Mouse (Mus musculus) layer of hippocampus, adult 8-10 months (tissue): ENCODE results near the gene 1700010B08Rik. TPM values are rescaled to one million over a fixed set of nuclear protein-coding genes. Genes with fewer than 3 reads are reported as not detected.

Experiments used
- DNase-seq, 2 experiments: peaks; one replicate each; pipeline ENCODE4 v3.0.0; 2022; ENCODE audit warnings: low spot score in 2 of 2
- total RNA-seq, 4 experiments: library from RNA; stranded (reverse); gene quantifications; 2 replicates each; pipeline ENCODE4 v1.2.4; 2022

1700010B08Rik gene
- total RNA-seq, 4 experiments from 2014 or later, result not detected

DNA sequence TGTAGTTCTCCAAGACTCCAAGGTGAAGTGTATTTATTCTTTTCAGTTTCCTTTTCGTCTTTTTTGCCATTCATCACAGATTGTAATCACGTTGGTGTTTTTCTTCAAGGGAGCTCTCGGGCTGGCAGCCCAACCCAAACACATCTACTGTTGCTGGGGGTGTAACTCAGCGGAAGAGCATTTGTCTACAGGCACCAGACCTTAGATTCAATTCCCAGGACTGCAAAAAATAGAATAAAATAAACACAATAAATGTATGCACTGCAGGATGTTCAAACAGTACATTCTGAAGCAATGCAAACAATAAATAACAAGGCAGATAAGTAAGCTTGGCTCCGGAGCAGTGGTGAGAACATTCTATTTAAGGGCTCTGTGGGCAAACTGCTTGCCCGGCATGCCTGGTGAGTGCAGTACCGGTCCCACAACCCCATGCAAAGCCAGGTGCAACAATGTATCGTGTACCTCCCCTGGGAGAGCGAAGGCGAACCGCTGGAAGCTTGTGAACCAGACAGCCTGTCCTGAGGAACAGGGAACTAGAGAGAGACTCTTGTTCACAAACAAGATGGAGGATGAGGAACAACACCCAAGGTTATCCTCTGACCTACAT, 3.1 kb downstream of the 1700010B08Rik start:
- DNase-seq, result no peak

DNA sequence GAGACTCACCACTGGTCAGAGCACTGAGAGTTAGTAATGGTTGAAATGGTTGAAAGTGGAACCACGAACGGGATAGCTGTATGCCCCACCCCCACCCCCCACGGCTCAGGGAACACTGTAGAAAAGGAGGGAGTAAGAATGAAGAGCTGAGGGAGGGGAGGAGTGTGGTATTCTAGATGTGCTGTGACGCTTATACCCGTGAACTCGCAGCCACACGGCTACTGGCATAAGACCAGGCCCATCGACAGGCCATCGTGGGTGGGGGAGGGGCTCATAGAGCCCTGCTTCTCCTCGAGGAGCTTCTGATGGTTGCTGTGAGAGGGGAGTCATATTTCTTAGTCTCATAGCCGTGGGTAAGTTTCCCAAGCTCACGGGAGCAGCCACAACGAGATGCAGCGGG, 5.2 kb downstream of the 1700010B08Rik start:
- DNase-seq, result no peak

DNA sequence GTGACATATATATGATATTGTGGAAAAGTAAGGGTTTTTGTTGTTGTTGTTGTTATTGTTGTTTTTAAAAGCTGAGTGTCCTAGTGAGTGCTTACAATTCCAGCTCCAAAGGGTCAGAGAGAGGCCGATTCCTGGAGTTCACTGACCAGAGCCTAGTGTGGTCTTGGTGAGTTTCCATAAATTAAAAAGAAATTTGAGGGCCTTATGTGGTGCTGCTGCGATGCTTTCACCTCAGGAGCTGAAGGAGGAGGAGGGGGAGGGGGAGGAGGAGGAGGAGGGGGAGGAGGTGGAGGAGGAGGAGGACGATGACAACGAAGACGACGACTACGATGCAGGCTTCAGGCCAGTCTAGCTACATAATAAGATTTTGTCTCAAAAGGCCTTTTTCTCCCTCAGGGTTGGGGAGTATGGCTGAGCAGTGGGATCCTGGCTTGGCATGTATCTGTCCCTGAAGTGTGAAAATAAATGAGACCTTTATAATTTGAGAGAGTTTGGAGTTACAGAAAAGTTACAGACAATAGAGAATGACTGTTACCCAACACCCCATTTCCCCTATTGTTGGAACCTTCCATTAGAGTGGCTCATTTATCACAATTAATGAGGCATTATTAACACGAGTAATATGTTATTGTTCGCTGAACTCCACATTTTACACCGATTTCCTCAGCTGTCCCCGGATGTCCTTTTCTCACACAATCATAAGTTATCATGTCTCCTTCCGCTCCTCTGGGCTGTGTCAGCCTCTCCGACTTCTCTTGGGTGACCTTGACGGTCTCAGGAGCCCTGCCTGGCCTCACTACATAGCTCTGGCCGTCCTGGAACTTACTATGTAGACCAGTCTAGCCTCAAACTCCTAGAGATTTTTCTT, 6.0 kb downstream of the 1700010B08Rik start:
- no peak for DNase-seq

DNA sequence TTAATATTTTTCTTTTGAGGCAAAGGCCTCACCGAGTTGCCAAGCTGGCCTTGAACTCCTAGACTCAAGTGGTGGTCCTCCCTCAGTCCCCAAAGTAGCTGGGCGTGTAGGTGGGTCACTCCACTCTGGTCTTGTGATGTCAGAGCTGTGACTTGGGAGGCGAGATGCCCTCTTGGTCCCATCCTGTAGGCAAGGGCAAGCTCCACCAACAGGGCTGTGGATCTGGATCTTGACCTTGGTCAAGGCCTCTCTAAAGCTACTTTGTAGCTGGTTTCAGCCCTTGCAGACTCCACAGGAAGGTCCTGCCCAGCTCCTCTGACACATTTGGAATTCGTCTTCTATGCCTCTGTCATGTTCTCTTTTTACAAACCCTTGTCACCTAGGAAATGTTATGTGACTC, 6.6 kb downstream of the 1700010B08Rik start:
- no peak for DNase-seq

DNA sequence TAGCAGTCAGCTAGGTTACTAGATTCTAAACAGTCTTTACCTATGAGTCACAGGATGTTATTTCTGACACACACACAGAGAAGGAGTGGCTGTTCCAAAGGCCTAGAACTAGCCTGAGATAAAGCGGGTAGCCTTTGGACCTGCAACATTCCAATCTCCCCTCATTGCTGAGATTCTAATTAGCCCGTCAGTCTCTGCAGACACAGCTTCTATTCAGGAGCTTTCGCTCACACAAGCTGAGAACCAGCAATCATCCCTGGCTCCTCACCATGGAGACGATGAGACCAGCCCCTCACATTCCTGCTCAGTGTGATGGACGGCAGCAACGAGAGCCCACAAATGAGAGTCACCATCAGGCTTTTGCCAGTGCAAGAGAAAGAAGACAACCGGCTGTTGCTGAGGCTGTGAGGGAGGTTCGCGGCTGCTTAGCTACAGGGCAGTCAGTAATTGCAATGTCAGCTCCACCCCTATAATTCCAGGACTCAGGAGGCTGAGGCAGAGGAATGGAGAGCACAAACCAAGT, 11.3 kb downstream of the 1700010B08Rik start:
- peak; percentile 21 to 35 for DNase-seq

DNA sequence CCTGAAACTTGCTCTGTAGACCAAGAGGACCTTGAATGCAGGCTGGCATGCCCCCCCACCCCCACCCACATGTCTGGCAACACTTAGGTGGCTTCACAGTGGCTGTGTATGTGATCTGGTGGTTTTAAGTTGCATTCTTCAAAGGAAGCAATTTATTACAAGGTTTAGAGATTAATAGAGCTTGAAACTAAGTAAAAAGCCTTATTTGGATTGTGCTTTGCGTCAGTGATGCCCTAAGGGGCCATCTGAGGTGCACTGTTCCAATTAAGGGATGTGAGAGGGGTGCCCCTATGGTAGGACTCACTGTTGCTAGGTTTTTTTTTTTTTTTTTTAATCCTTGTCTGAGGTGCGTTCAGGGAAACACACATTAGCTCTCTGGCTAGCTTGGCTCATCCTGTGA, 15.2 kb downstream of the 1700010B08Rik start:
- DNase-seq, result no peak

DNA sequence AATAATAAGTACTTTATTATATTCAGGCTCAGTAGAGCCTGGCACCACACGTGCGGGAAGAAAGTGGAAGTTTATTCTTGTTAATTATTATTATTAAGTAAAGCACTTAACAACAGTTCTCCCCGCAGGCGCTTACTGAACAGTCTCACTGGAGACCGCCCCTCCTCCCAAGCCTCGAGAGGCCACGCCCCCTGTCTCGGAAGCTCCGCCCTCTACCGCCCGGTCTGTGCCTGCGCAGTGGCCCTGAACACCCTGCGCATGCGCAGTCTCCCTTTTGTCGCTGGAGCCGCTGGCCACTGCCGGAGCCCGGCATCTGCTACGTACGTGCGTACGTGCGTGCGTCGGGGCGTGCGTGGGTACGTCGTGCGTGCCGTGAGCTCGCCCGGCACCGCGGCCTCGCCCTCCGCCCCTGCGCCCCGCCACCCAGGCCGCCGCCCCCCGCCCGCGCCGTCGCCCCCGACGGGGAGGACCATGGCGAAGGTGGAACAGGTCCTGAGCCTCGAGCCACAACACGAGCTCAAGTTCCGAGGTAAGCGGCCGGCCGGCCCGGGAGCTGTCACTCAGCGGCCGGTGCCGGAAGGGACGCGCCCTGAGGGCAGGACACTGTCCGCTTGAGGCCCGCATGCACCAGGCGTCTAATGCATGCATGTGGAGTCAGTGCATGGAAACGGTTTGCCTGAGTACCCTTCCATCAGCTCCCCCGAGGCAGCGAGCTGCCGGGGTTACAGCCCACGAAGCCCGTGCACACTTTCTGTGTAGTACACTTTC, 18.2 kb downstream of the 1700010B08Rik start, which contains the start of gene Vapb:
Vapb (plus strand) TSS at position 290 of the 768 bp plus-strand sequence.
- peak; percentile 98 to 99 for DNase-seq

DNA sequence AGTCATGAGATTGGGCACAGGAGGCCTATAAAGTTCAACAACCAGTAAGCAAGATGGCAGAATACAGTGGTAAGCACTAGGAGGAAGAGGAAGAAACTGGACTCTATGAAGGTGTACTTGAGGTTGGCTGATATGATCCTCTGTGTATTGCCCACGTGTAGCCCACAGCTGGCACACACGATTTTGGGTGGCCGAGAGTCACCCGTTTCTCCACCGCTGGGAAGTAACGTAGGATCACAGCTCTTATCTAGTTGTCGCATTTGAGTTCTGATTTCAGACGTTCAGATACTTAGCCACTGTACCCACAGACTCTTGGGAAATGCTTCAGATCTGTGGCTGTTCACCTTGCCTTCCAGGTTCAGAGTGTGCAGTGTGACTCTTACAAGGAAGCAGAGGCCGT, 19.0 kb downstream of the 1700010B08Rik start:
- no peak for DNase-seq

DNA sequence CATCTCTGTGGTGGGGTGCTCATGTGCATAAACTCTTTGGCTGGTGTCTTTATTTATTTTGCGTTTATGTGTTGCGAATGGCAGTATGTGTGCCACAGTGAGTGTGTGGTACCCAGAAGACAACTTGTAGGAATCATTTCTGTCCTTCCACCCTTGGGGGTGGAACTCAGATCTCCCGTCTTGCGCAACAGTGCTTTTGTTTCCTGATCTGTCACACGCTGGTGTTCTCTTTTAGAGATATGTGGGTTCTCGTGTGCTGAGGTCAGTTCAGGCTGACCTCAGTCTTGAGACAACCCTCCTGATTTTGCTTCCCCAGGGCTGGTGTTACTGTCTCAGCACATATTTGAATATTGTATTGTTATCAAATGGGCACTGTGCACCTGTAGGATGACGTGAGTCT, 19.9 kb downstream of the 1700010B08Rik start:
- no peak for DNase-seq

DNA sequence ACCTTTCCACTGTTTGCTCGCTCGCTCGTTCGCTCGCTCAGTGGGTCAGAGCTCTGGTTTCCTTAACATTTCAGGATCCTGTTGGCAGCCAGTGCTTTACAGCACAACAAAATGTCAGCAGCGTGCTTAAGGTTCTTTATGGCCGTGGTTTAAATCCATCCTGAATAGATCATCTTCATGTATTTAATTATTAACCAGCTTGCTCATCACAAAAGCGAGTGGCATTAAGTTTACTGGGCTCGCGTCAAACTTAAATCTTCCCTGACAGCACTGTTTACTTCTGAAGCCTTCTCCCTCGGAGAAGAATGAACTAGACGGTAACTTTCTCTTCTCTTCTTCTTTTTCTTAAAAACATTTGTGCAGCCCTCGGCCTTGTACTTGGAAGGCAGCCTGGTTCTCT, 22.9 kb downstream of the 1700010B08Rik start:
- no peak for DNase-seq

DNA sequence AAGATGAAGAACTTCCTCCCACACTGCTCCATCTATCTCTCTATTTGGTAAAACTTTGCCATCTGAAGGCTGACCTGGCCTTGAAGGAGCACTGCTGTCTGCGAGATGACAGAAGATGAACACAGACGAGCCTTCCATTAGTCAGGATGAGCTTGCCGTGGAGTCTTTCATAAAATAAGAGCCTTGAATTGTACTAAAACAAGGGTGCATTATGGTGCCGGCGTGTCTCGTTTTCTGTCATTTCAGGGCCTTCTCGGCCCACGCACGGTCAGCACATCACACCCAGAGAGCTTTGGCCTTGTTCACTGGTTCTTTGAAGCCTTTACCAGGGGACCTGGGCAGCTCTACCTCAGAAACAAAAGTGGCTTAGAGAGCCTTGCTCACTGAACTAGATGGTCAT, 23.5 kb downstream of the 1700010B08Rik start:
- DNase-seq, result no peak

DNA sequence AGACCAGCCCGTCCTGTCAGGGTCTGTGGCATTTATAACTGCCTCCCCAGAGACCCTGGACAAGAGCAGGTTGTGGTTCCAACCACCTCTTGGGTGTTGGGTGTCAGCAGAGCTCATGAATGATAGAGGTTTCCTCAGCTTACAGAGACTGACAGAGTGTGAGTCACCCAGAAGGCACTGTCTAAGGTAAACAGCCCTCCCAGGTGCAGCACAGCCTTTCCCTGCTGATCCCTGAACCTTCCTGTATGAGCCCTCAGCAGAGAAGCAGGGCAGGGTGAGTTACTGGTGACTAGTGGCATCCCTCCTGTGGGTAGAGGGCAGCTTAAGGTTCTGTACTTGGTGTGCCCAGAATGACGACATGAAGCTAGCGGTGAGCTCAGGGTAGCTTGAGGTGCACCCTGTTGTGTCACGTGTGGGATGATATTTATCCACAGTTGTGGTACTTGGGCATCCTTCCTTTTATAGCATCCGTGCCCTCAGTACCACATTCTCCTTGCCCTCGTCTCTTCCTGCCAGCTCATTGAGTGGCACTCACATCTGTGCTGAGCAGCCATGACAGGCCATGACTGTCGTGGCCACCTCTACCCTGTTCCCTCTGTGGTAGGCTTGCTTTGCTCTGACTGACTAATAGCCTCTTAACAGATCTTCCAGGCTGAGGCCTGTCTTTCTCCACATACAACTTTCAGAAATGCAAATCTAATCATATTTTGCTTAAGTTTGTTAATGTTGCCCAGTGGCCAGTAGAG, 25.0 kb downstream of the 1700010B08Rik start:
- no peak for DNase-seq

DNA sequence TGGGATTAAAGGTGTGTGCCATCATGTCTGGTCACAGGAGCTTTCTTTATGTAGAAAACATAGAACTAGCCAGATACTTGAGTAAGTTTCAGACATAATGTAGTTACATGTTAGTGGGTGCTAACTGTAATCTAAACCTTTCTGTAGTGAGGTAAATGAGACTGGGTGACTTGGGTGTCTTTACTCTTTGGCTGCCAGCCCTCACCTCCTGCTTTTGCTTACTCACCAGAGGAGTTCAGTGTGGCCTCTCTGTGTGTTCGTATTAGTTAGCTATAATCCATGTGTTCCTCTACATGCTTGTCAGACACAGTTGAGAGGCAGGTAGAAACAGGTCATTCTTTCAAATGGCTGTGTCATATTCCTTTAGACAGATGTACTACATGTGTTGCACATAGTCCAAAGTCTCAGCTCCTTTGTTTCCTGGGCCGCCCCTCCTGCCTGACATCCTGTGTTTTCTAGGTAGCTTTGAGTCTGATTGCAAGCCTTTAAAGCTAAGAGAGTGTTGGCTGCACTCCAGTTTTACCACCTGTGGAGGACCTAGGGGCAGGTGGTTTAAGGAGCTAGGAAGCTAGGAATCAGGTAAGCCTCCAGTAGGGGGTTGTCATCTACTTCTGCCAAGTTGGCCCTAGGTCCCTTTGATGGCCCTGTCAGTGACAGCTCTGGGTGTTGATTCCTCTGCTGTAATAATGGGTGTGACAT, 29.9 kb downstream of the 1700010B08Rik start:
- DNase-seq, result no peak

DNA sequence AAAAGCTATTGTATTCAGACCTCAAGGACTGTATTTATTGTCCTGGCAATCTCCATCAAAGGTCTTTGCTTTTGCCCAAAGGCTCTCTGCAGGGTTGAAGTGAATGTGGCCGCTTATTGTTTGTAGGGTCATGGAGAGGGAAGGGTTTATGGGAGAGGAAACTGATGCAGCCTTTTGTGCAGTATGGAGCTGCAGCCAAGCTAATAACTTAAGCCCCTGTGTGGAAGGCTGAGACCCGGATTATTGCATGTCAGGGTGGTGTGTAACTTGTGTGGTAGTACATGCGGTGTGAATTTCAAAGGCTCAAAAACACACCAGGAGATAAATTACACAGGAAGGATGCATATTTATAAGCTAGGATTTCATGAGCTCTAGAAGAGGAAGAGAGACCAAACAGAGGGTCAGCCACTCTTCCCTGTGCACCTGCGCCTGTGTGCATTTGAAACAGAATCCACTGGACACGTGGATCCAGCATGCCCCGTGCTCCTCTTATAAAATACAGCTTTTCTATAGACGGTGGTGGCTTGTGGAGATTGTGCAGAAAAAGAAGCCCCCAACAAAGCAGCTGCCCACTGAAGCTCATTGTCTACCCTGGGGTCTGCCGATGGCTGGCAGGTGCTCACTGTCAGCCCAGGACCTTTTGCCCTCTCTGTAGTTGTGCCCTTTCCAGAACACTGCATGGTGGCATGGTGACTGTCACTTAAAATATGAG, 36.4 kb downstream of the 1700010B08Rik start:
- DNase-seq, result no peak

DNA sequence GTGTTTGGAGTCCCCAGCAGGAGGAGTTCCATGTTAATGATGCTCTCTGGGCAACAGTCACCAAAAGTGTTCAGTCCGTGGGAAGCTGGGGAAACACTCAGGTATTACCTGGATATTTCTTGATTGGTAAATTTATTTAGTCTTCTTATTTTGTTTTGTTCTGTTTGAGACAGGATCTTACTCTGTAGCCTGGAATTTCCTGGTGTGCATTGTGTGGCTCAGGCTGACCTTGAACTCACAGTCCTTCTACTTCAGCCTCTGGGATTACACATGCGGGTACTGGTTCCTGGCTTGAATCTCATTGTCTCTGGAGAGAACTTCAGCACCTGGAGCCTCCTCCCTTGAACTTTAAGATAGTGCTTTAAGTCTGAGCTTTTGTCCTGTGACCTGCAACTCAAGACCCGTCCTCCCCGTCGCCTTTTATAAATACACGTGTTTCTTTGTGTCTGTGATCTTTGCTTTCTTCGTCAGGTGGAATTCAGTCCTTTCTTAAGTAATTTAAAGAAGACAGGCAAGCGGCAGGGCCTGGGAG, 38.5 kb downstream of the 1700010B08Rik start:
- no peak for DNase-seq

DNA sequence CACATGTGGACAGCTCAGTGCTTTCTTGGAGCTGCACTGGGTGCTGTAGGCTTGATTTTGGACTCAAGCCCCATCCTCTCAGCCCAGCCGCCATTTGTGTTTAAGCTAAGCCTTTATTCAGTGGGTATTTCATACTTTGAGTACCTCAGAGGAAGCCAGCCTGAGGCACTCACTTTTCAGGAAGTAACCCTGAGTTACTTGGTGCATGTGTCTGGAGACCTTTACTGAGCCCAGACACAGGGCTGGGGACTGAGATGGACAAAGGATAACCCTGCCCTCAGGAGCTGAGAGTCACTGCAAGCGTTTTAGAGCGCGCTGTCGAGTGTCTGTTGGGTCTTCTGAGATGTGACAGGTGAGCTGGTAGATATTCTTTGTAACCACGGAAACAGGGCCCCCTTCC, 41.4 kb downstream of the 1700010B08Rik start:
- no peak for DNase-seq

DNA sequence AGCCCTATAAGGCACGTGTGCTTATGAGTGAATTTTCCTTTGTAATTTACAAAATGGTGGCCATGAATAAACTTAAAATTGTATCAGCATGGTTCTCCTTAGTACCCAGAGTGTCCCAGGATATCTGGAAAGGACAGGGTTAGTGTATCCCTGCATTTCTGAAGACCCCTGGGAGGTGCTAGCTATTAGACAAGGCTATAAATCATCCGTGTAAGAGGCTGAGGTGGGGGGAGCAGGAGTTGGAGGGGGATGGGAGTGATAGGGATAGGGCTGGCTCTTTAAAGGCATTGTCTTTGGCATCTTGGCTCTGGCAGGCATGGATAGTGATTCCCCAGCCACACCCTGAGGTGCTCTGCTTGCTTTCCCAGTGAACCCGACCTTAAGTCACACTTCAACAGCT, 45.4 kb downstream of the 1700010B08Rik start:
- no peak for DNase-seq

DNA sequence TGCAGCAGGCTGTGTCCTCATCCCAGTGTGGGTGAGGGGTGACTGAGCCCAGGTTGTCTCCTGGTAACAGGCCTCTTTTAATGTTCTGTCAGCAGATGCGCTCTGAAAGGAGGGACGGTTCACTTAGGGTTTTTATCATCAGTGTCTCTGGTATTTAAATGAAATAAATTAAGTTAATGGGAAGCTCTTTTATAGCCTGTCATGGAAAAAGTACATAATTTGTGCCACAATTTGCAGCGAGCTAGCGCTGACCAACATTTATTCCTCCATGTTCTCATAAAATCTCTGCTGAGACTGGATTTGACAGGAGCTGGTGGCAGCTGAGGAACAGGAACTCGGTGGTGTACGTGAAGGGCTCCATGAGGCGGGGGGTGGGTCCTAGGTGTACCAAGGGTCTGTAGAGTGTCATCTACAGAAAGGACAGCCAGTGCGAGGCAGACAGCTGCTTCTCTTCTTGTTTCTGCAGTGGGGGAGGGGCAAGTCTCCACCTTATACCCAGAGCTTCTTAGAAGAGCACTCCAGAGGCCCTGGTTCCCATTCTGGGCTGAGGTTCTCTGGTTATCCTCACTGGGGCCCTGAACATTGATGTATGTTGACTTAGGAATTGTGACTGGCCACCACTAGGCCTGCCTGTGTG, 48.9 kb downstream of the 1700010B08Rik start:
- no peak for DNase-seq

DNA sequence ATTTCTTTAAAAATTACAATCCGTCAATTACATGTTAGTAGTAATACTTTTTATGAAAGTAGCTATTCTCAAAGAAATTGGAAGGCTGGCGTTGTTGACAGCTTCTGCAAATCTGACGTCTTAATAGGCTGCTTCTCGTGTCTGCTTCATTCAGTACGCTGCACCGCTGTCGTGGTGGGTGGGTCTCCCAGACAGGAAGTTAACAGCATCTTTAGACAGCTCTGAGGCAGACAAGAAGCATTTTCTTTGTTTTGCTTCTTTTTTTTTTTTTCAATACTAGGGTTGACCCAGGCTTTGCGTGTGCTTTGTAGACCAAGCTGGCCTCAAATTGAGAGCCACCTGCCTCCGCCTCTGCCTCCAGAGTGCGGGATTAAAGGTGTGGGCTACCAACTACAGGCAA, 50.0 kb downstream of the 1700010B08Rik start:
- no peak for DNase-seq
